Mouse (Mus musculus) layer of hippocampus, postnatal 25 days (tissue): ENCODE data around the gene Gm44503. TPM values are rescaled to one million over a fixed set of nuclear protein-coding genes. Genes with fewer than 3 reads are reported as not detected.

Experiments
- DNase-seq, 2 experiments: peaks; one replicate each; pipeline ENCODE4 v3.0.0; 2022; ENCODE audit warnings: mixed read lengths in 2 of 2, low spot score in 1 of 2; ENCODE audit errors: extremely low spot score in 1 of 2
- total RNA-seq, 2 experiments: library from RNA; stranded (reverse); gene quantifications; 2 replicates each; pipeline ENCODE4 v1.2.3; 2021

Gm44503 gene
- total RNA-seq, 2 experiments from 2014 or later = 0.25 TPM; not detected in 1

- no peak for DNase-seq
These were observed 13.8 kb downstream of the Gm44503 start for GRCm38 (mm10) chr9:72972435-72972834.

- no peak for DNase-seq
These were observed 14.3 kb downstream of the Gm44503 start for GRCm38 (mm10) chr9:72972984-72973383.

GRCm38 (mm10) chr9:72974734-72975133, 16.1 kb downstream of the Gm44503 start:
- no peak for DNase-seq

GRCm38 (mm10) chr9:72975242-72975641, 16.6 kb downstream of the Gm44503 start:
- no peak for DNase-seq

DNA sequence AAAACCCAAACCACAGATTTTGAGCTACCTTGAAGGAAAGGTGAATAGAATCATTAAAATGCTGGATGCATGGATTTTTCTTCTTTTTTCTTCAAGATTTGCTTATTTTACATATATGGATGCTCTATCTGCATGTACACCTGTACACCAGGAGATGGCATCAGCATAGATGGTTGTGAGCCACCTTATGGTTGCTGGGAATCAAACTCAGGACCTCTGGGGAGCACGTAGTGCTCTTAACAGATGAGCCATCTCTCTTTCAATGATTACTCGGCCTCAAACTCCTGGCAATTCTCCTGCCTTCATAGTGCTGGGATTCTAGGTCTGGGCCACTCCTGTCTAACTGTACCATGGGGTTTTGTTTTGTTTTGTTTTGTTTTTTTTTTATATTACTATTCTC, 24.4 kb downstream of the Gm44503 start:
- no peak for DNase-seq

DNA sequence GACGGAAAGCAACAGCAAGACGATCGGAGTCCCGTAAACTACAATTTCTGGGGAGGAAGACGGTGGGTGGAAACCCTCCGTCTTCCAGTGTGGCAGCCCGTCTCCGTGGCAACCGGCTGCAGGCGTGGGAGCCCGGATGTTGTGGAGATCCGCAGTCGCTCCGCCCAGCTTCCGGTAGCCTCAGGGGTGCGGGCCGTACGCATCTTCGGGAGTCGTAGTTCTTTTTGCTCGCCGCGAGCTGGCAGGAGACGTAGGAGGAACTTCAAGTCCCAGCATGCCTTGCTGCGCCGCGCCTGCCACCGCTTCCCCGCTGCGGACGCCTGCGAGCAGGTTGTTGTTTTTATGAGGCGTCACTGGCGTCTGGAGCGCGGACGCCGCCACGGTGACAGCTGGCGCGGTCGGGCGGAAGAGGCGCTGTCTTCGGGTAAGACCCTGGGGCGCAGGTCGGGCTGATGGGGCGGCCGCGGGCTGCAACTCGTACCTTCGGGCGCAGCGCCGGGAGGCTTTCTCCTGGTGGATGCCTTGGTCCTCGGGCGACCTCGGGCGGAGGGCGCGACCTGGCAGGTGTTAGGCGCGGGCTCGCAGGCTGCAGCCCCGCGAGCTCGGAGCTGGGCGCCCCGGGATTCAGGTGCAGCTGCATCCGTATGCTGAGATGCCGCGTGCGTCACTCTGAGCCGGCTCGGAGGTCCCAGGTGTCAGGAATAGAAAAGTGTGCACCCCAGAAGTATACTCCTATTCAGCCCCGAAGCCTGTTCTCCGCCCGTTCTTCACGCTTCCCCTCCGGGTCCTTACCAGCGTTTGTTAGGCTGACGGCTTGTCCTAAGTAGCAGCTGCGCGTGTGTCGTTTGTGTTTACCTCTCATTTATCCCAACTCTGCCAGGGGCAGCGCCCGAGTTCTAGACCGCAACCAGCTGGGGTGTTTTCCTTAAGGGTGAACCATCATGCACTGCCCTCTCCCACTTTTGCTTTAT, 26.9 kb downstream of the Gm44503 start, which contains the start of the genes Ccpg1os and Ccpg1:
TSS of gene Ccpg1os (minus strand) at position 133 of the 971 bp plus-strand sequence.
TSS of gene Ccpg1 (plus strand) at position 180 of the 971 bp plus-strand sequence.
- peak; percentile 86 to 87 for DNase-seq

DNA sequence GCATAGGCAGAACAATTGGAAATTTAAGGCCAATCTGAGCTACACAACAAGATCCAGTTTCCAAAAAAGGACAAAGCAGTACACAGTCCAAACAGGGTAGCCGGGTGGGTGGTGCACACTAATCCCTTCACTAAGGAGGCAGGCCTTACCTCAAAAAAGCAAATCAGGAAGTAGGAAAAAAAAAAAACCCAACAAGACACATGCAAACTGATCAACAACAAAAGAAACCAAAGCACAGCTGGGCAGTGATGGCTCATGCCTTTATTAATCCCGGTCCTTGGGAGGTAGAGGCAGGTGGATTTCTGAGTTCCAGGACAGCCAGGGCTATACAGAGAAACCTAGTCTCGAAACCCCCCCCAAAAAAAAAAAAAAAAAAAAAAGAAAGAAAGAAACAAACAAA, 29.1 kb downstream of the Gm44503 start:
- no peak for DNase-seq

- DNase-seq = no peak
These were observed 30.1 kb downstream of the Gm44503 start for GRCm38 (mm10) chr9:72988706-72989105.

- no peak for DNase-seq
These were observed 32.8 kb downstream of the Gm44503 start for GRCm38 (mm10) chr9:72991420-72991819.

DNA sequence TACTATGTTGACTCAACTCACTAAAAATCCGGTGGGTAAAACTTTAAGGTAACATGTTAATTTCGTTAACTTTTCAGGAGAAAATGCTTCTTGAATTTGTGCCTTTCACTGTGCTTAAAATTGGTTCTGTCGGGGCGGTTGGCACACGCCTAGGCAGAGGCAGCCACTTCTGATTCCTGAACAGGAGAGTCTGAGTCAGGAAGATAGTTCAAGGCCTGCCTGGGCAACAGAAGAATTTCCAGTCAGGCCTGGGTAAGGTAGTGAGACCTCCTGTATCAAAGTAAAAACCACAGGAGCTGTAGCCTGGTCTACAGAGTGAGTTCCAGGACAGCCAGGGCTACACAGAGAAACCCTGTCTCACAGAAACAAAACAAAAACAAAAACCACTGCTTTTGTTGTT, 33.9 kb downstream of the Gm44503 start:
- DNase-seq = no peak

DNA sequence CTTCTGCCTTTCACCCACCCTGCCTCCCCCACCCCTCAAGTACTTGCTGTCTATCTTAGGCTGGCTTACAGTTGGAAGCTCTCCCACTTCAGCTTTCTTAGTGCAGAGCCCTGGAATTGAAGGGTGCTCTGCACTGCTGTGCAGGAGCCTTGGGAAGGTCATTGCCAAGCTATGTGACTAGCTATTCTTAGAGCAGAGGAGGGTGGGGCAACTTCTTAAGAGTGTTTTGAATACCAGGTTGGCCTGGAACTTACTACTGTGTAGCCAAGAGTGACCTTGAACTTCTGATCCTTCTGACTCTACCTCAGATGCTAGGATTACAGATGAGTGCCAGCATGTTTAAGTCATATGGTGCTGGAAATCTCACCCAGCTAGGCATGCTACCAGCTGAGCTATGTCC, 37.5 kb downstream of the Gm44503 start:
- DNase-seq = no peak

- DNase-seq = no peak
These were observed 38.2 kb downstream of the Gm44503 start for GRCm38 (mm10) chr9:72996806-72997205.

DNA sequence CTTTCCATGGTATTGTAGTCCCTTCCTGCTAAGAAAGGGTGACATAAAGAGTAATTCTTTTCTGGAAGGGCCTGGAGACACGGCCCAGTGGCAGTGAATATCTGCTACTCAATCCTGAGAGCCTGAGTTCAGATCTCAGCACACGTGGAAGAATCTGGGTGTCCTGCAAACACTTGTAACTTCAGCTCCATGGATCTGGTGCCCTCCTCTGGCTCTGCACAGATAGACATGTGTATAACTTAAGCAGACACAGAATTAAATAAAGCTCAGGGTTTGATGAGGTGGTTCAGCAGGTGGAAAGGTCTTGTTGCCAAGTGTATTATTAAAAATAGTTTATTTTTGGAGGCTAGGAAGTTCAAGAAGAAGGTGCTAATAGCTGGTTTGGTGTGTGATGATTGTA, 41.8 kb downstream of the Gm44503 start:
- DNase-seq = no peak

DNA sequence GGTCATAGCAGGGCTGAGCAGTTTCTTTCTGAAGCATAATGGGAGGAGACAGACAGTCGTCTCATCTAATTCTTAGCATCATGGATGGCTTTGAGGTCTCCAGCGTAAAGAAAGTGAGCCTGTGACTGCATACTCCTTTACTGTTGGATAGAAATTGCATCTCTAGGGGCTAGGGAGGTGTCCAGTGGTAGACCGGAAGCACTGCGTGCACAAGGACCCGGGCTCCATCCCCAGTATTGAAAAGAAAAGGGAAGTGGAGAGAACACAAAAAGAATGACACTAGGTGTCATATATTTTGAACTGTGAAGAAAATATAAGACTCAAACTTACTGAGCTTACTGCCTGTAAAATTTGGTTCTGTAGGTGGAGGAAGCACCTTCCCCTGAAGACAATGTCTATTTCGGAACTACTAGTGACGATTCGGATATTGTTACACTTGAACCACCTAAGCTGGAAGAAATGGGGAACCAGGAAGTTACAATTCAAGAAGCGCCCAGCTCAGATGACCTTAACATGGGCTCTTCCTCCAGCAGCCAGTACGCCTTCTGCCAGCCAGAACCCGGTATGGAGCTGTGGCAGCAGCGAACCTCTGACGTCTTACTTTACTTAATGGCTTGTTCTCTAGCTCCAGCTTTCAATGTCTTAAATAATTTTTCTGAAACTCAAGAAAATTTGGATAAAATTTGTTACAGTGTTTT, 42.8 kb downstream of the Gm44503 start:
- no peak for DNase-seq

DNA sequence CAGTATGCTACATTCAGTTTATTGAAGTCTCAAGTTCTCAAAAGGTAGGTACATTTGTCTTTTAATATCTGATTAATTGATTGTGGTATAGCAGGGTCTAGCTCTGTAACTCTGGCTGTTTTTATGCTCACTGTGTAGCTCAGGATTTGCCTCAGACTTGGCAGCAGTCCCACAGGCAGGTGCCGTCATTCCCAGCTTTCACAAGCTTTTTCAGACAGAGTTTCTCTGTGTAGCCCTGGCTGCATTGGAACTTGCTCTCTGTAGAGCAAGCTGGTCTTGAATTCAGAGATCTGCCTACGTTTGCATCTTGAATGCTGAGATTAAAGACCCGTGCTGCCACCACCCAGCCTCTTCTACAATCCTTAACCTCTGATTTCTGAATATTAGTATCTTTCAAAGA, 43.5 kb downstream of the Gm44503 start:
- no peak for DNase-seq

DNA sequence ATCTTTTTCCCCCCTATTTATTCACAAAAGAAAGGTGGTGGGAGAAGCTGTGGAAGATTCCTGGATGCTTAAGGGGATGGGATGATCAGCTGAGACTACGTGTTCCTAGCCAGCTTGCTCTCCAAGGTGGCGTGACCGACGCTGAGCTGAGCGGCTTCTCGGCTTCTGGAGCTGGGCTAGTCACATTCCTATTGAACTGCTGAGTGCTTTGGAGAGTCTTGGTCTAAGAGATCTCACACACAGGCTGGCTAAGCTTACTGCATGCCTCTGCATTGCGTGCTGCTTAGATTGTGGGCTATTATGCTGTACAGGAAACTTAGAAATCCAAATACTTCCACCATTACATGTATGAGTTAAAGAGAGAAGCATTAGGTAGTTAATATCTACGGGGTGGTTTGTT, 45.4 kb downstream of the Gm44503 start:
- no peak for DNase-seq

DNA sequence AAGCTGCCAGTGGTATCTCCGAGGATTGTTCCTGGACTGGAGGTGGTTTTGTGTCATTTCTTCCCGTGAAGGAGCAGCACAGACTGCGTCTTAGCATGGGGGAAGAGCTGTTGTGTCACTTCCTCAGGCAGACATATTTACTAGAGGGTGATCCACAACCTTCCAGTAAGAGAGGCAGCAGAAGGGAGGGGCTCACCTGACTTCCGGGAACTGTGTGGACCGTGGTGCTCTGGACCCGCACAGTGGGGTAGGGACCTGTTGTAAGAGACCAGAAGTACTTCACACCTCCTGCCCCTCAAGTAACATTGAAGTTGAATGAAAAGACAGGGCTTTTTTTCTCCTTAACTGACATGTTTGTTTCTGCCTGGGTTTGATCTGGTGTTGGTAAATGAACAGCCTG, 46.5 kb downstream of the Gm44503 start:
- DNase-seq = no peak

DNA sequence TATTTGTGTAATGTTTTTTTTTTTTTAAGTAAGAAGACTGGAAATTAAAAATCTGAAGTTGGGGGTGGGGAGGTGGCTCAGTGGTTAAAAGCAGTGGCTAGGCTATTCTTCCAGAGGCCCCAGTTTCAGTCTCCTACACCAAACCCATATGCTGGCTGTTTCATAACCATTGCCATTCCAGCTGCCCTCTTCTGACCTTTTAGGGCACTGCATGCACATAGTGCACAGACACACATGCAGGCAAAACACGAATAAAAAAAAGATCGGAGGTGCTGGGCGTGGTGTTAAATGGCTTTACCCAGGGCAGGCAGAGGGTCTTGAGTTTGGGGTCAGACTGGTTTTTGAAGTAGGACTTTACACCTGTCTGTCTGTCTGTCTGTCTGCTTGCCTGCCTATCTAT, 47.5 kb downstream of the Gm44503 start:
- DNase-seq = no peak

- DNase-seq = no peak
These were observed 49.7 kb downstream of the Gm44503 start for GRCm38 (mm10) chr9:73008384-73008783.

DNA sequence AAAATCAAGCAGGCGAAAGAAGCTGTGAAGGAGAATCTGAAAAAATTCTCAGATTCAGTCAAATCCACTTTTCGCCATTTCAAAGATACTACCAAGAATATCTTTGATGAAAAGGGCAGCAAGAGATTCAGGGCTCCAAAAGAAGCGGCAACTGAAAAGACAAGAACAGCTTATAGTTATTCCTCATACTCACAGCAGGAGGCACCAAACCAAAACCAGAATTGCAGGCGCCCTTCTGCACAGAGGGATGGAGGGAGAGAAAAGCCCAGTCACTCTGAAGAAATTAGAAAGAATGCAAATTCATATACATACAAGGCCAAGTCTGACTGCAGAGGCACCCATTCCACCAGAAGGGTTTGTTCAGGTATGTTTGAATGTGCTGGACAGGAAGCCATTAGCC, 54.0 kb downstream of the Gm44503 start:
- DNase-seq = no peak

- no peak for DNase-seq
These were observed 56.1 kb downstream of the Gm44503 start for GRCm38 (mm10) chr9:73014724-73015123.
